Mouse (Mus musculus) midbrain, postnatal 0 days (tissue): ENCODE measurements at regions not wholly inside any gene's neighbourhood (a gene's known extent, or its start where the extent isn't known, plus 50 kb on each side); places are given as distances from the start of the nearest gene placed in this dataset.

Experiments
- ATAC-seq: fragments of 200-750 bp; cut with Nextera tagmentation; 2 replicates; pipeline ENCODE4 v1.8.0; 2017; ENCODE audit warnings: moderate number of reproducible peaks, mild to moderate bottlenecking, moderate TSS enrichment, moderate library complexity; ENCODE audit not compliant: low FRiP score
- DNase-seq: peaks from one replicate; pipeline ENCODE4 v3.0.0-alpha.2; 2015; ENCODE audit warnings: low spot score
- H3K27ac ChIP-seq: fragments of 300-500 bp; sonication (generic); 2 replicates; pipeline ENCODE4 v1.5.1; 2014; ENCODE audit warnings: low read depth, mild to moderate bottlenecking, low read length, mixed read lengths
- H3K27me3 ChIP-seq: fragments of 300-500 bp; sonication (generic); 2 replicates; pipeline ENCODE4 v1.6.1; 2014; ENCODE audit warnings: low read length, control low read depth, mixed read lengths; ENCODE audit not compliant: insufficient read depth
- H3K36me3 ChIP-seq: fragments of 300-500 bp; sonication (generic); 2 replicates; pipeline ENCODE4 v1.6.1; 2014; ENCODE audit warnings: low read length, control low read depth, mixed read lengths; ENCODE audit not compliant: insufficient read depth
- H3K4me1 ChIP-seq: fragments of 300-500 bp; sonication (generic); 2 replicates; pipeline ENCODE4 v1.6.1; 2014; ENCODE audit warnings: mild to moderate bottlenecking, control low read depth, antibody characterized with exemption, low read length, mixed read lengths; ENCODE audit not compliant: insufficient read depth
- H3K4me2 ChIP-seq: fragments of 300-500 bp; sonication (generic); 2 replicates; pipeline ENCODE4 v1.6.1; 2014; ENCODE audit warnings: low read depth, mild to moderate bottlenecking, low read length, mixed read lengths; ENCODE audit not compliant: poor library complexity, severe bottlenecking
- H3K4me3 ChIP-seq: fragments of 300-500 bp; sonication (generic); 2 replicates; pipeline ENCODE4 v1.5.1; 2014; ENCODE audit warnings: low read depth, mild to moderate bottlenecking, low read length, moderate library complexity
- H3K9ac ChIP-seq: fragments of 300-500 bp; sonication (generic); replicated peaks from 2 replicates; pipeline ENCODE4 v1.6.1; 2014; ENCODE audit warnings: mild to moderate bottlenecking, low read length, moderate library complexity, mixed read lengths; ENCODE audit not compliant: poor library complexity, severe bottlenecking
- H3K9me3 ChIP-seq: fragments of 300-500 bp; sonication (generic); 2 replicates; pipeline ENCODE4 v1.6.1; 2016; ENCODE audit warnings: low read length, control low read depth
- CTCF ChIP-seq: IDR thresholded peaks from 2 replicates; pipeline ENCODE4 v1.5.1; 2016; ENCODE audit warnings: antibody characterized with exemption, mild to moderate bottlenecking
- WGBS: fragments of 180-500 bp; shearing (Covaris S2); extraction: QIAGEN DNeasy Blood & Tissue Kit; methylation state at CpG from one replicate; pipeline ENCODE4 v1.1.7; 2014; 5-methylcytosine and 5-hydroxymethylcytosine counted together

- WGBS = 90% methylated on average over 2 of the region's 2 CpGs
- no peaks in the 10 kb centered on the region for H3K27me3 ChIP-seq
- no peak overlapping the region for H3K4me2 ChIP-seq
- H3K4me1 ChIP-seq = no peaks in the 10 kb centered on the region
- no peak overlapping the region for H3K27ac ChIP-seq
- H3K36me3 ChIP-seq = no peaks in the 10 kb centered on the region
- TF ChIP-seq CTCF = no peak
- ATAC-seq (no peak), DNase-seq (no peak)
- no peak overlapping the region for H3K9ac ChIP-seq
- H3K9me3 ChIP-seq = no peaks in the 10 kb centered on the region
- H3K4me3 ChIP-seq = no peak overlapping the region
These were observed 261.6 kb downstream of the Adcyap1 start for GRCm38 (mm10) chr17:93460409-93460808.

- Histone ChIP-seq H3K4me2 (no peak overlapping the region), H3K9ac (no peak overlapping the region), H3K27me3 (no peaks in the 10 kb centered on the region), H3K36me3 (no peaks in the 10 kb centered on the region), H3K9me3 (no peaks in the 10 kb centered on the region), H3K4me1 (no peaks in the 10 kb centered on the region), H3K4me3 (no peak overlapping the region), H3K27ac (no peak overlapping the region)
- no peak for TF ChIP-seq CTCF
- 80% methylated on average over 3 of the region's 3 CpGs for WGBS
- ATAC-seq (no peak), DNase-seq (peak; percentile 6)
These were observed 264.9 kb downstream of the Adcyap1 start for GRCm38 (mm10) chr17:93463621-93464211.

GRCm38 (mm10) chr17:93482378-93482777 is 283.6 kb downstream of the Adcyap1 start:
- no peak for TF ChIP-seq CTCF
- Histone ChIP-seq H3K4me3 (no peak overlapping the region), H3K9me3 (no peaks in the 10 kb centered on the region)

GRCm38 (mm10) chr17:93484540-93484939 is 285.7 kb downstream of the Adcyap1 start:
- H3K9ac ChIP-seq = no peak overlapping the region
- no peak for TF ChIP-seq CTCF
- H3K4me1 ChIP-seq = no peaks in the 10 kb centered on the region
- no peaks in the 10 kb centered on the region for H3K9me3 ChIP-seq
- ATAC-seq = no peak
- 55% methylated on average over 1 of the region's 1 CpGs for WGBS
- no peak overlapping the region for H3K27ac ChIP-seq
- H3K4me2 ChIP-seq = no peak overlapping the region
- H3K36me3 ChIP-seq = no peaks in the 10 kb centered on the region
- H3K4me3 ChIP-seq = no peak overlapping the region
- no peak for DNase-seq
- no peaks in the 10 kb centered on the region for H3K27me3 ChIP-seq

More at GRCm38 (mm10) chr17:93482378-93482777, 283.6 kb downstream of the Adcyap1 start:
- no peaks in the 10 kb centered on the region for H3K4me1 ChIP-seq
- no peak overlapping the region for H3K9ac ChIP-seq
- H3K36me3 ChIP-seq = no peaks in the 10 kb centered on the region
- ATAC-seq (no peak), DNase-seq (no peak)
- H3K27ac ChIP-seq = no peak overlapping the region
- no peaks in the 10 kb centered on the region for H3K27me3 ChIP-seq
- H3K4me2 ChIP-seq = no peak overlapping the region

DNA sequence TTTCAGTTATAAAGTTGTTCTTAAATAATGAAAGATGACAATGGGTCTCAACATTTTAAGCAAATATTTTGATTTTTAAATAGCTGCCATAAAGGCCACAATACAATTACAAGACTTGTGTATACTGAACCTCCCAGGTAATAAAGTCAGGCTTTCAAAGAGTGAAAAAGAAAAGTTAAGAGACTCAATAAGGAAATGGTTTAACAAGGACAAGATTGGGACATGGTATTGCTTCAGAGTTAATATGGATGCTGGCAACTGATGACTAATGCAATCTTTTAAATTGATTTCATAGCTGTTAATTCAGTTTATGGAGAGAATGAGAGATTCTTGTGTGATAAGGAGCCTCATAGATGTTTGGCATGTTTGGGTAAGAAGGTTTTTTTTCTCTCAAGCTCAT is 287.6 kb downstream of the Adcyap1 start:
- Histone ChIP-seq H3K9ac (no peak overlapping the region), H3K27me3 (no peaks in the 10 kb centered on the region), H3K4me1 (no peaks in the 10 kb centered on the region), H3K27ac (no peak overlapping the region), H3K4me2 (no peak overlapping the region), H3K4me3 (no peak overlapping the region), H3K9me3 (no peaks in the 10 kb centered on the region), H3K36me3 (no peaks in the 10 kb centered on the region)
- ATAC-seq (no peak), DNase-seq (no peak)
- no peak for TF ChIP-seq CTCF

GRCm38 (mm10) chr17:93489988-93490732 is 291.3 kb downstream of the Adcyap1 start:
- H3K4me1 ChIP-seq = no peaks in the 10 kb centered on the region
- no peak overlapping the region for H3K4me2 ChIP-seq
- no peak for TF ChIP-seq CTCF
- H3K9me3 ChIP-seq = no peaks in the 10 kb centered on the region
- no peaks in the 10 kb centered on the region for H3K36me3 ChIP-seq
- H3K4me3 ChIP-seq = no peak overlapping the region
- no peak for ATAC-seq
- H3K9ac ChIP-seq = no peak overlapping the region
- H3K27ac ChIP-seq = no peak overlapping the region
- H3K27me3 ChIP-seq = no peaks in the 10 kb centered on the region
- no peak for DNase-seq
- 66% methylated on average over 4 of the region's 4 CpGs for WGBS
